Mouse (Mus musculus): Measurements from ENCODE around the gene Acvr1. TPM values are rescaled to one million over a fixed set of nuclear protein-coding genes. Genes with fewer than 3 reads are reported as not detected.
A peak's percentile ranks its signal among the peaks of the same experiment; 100 is the strongest.

The Acvr1 gene
- 5.4 and 5.5 TPM in 2 replicates for polyA plus RNA-seq (2015; fragmentation: Nextera tagmentation; extraction: Ambion mirVana)

- Histone ChIP-seq H3K4me3 (replicated peaks; ENCODE audit: low read depth, low read length) (peak within 1 kb of the TSS; percentile 90), H3K9ac (ENCODE audit: low read depth, low read length) (peak within 1 kb of the TSS; percentile 94), H3K27me3 (ENCODE audit: insufficient read depth, low read length) (no peaks in the 10 kb centered on the region), H3K4me2 (ENCODE audit: low read length) (peak within 1 kb of the TSS; percentile 64), H3K4me1 (replicated peaks; ENCODE audit: insufficient read depth, low read length) (peaks cover 18% of the 10 kb centered on the region), H3K27ac (peak within 1 kb of the TSS; percentile 96), H3K9me3 (replicated peaks; ENCODE audit: low read length) (no peaks in the 10 kb centered on the region), H3K36me3 (ENCODE audit: insufficient read depth, low read length) (no peaks in the 10 kb centered on the region)
- ATAC-seq (replicated peaks; ENCODE audit: low FRiP score, low read depth) (peak; percentile 94), DNase-seq (ENCODE audit: low spot score) (peak; percentile 97)
- under 1% methylated on average over 50 of the region's 80 CpGs for WGBS
- TF ChIP-seq CTCF (IDR thresholded peaks at IDR 0.05; ENCODE audit: low read depth), result peak; percentile 35; the same call in 1 of the 2 replicates
Measured at GRCm38 (mm10) chr2:58567066-58567810, at the start of gene Acvr1, which contains the start of gene Upp2. Gene Acvr1 (minus strand): TSS chr2:58567157. Gene Upp2 (plus strand): TSS chr2:58567298.

GRCm38 (mm10) chr2:58615766-58616165, 48.8 kb upstream of the Acvr1 start:
- no peak overlapping the region for H3K4me3 ChIP-seq (replicated peaks; ENCODE audit: low read depth, low read length)
- no peak overlapping the region for H3K9ac ChIP-seq (ENCODE audit: low read depth, low read length)
- H3K4me1 ChIP-seq (replicated peaks; ENCODE audit: insufficient read depth, low read length), result no peaks in the 10 kb centered on the region
- 92% methylated on average over 5 of the region's 5 CpGs for WGBS
- H3K27ac ChIP-seq, result no peak overlapping the region
- H3K9me3 ChIP-seq (replicated peaks; ENCODE audit: low read length), result no peaks in the 10 kb centered on the region
- TF ChIP-seq CTCF (IDR thresholded peaks at IDR 0.05; ENCODE audit: low read depth), result no peak
- H3K36me3 ChIP-seq (ENCODE audit: insufficient read depth, low read length), result no peaks in the 10 kb centered on the region
- H3K27me3 ChIP-seq (ENCODE audit: insufficient read depth, low read length), result no peaks in the 10 kb centered on the region
- ATAC-seq (replicated peaks; ENCODE audit: low FRiP score, low read depth) (no peak), DNase-seq (ENCODE audit: low spot score) (no peak)
- H3K4me2 ChIP-seq (ENCODE audit: low read length), result no peak overlapping the region

DNA sequence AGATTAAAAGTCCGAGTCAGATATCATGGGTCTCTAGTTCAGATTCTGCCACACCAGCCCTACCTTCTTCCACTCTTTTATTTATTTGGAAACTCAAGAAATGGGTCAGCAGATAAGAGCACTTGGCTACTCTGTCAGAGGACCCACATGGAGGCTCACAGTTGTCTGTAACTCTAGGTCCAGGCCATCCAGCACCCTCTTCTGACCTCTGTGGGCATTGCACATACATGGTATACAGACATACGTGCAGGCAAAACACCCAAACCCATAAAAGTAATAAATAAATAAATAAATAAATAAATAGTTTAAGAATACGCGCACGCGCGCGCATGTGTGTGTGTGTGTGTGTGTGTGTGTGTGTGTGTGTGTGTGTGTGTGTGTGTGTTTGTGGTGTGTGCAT, 47.9 kb upstream of the Acvr1 start:
- ATAC-seq (replicated peaks; ENCODE audit: low FRiP score, low read depth) (no peak), DNase-seq (ENCODE audit: low spot score) (no peak)
- WGBS, result 96% methylated on average over 8 of the region's 8 CpGs
- H3K9me3 ChIP-seq (replicated peaks; ENCODE audit: low read length), result no peaks in the 10 kb centered on the region
- no peaks in the 10 kb centered on the region for H3K27me3 ChIP-seq (ENCODE audit: insufficient read depth, low read length)
- no peaks in the 10 kb centered on the region for H3K36me3 ChIP-seq (ENCODE audit: insufficient read depth, low read length)
- no peak overlapping the region for H3K27ac ChIP-seq
- H3K4me2 ChIP-seq (ENCODE audit: low read length), result no peak overlapping the region
- TF ChIP-seq CTCF (IDR thresholded peaks at IDR 0.05; ENCODE audit: low read depth), result no peak
- no peak overlapping the region for H3K9ac ChIP-seq (ENCODE audit: low read depth, low read length)
- H3K4me1 ChIP-seq (replicated peaks; ENCODE audit: insufficient read depth, low read length), result no peaks in the 10 kb centered on the region
- no peak overlapping the region for H3K4me3 ChIP-seq (replicated peaks; ENCODE audit: low read depth, low read length)

- no peaks in the 10 kb centered on the region for H3K4me1 ChIP-seq (replicated peaks; ENCODE audit: insufficient read depth, low read length)
- no peak for ATAC-seq (replicated peaks; ENCODE audit: low FRiP score, low read depth)
- no peak for TF ChIP-seq CTCF (IDR thresholded peaks at IDR 0.05; ENCODE audit: low read depth)
- no peak overlapping the region for H3K27ac ChIP-seq
- no peak overlapping the region for H3K4me2 ChIP-seq (ENCODE audit: low read length)
- no peaks in the 10 kb centered on the region for H3K9me3 ChIP-seq (replicated peaks; ENCODE audit: low read length)
- 83% methylated on average over 3 of the region's 3 CpGs for WGBS
- H3K36me3 ChIP-seq (ENCODE audit: insufficient read depth, low read length), result no peaks in the 10 kb centered on the region
- H3K27me3 ChIP-seq (ENCODE audit: insufficient read depth, low read length), result no peaks in the 10 kb centered on the region
- no peak overlapping the region for H3K4me3 ChIP-seq (replicated peaks; ENCODE audit: low read depth, low read length)
- DNase-seq (ENCODE audit: low spot score), result no peak
- no peak overlapping the region for H3K9ac ChIP-seq (ENCODE audit: low read depth, low read length)
Measured at GRCm38 (mm10) chr2:58613720-58614119, 46.8 kb upstream of the Acvr1 start.

- H3K27me3 ChIP-seq (ENCODE audit: insufficient read depth, low read length), result no peaks in the 10 kb centered on the region
- ATAC-seq (replicated peaks; ENCODE audit: low FRiP score, low read depth) (no peak), DNase-seq (ENCODE audit: low spot score) (no peak)
- H3K4me1 ChIP-seq (replicated peaks; ENCODE audit: insufficient read depth, low read length), result no peaks in the 10 kb centered on the region
- no peak overlapping the region for H3K4me3 ChIP-seq (replicated peaks; ENCODE audit: low read depth, low read length)
- WGBS, result 90% methylated on average over 3 of the region's 3 CpGs
- H3K9ac ChIP-seq (ENCODE audit: low read depth, low read length), result no peak overlapping the region
- TF ChIP-seq CTCF (IDR thresholded peaks at IDR 0.05; ENCODE audit: low read depth), result no peak
- no peak overlapping the region for H3K4me2 ChIP-seq (ENCODE audit: low read length)
- no peaks in the 10 kb centered on the region for H3K9me3 ChIP-seq (replicated peaks; ENCODE audit: low read length)
- no peaks in the 10 kb centered on the region for H3K36me3 ChIP-seq (ENCODE audit: insufficient read depth, low read length)
- H3K27ac ChIP-seq, result no peak overlapping the region
Measured at GRCm38 (mm10) chr2:58604791-58605190, 37.8 kb upstream of the Acvr1 start.

GRCm38 (mm10) chr2:58603379-58603778, 36.4 kb upstream of the Acvr1 start:
- Histone ChIP-seq H3K9ac (ENCODE audit: low read depth, low read length) (no peak overlapping the region), H3K4me3 (replicated peaks; ENCODE audit: low read depth, low read length) (no peak overlapping the region), H3K4me2 (ENCODE audit: low read length) (no peak overlapping the region), H3K36me3 (ENCODE audit: insufficient read depth, low read length) (no peaks in the 10 kb centered on the region), H3K27ac (no peak overlapping the region), H3K27me3 (ENCODE audit: insufficient read depth, low read length) (no peaks in the 10 kb centered on the region), H3K4me1 (replicated peaks; ENCODE audit: insufficient read depth, low read length) (no peaks in the 10 kb centered on the region), H3K9me3 (replicated peaks; ENCODE audit: low read length) (no peaks in the 10 kb centered on the region)
- ATAC-seq (replicated peaks; ENCODE audit: low FRiP score, low read depth) (no peak), DNase-seq (ENCODE audit: low spot score) (no peak)
- 81% methylated on average over 3 of the region's 3 CpGs for WGBS
- TF ChIP-seq CTCF (IDR thresholded peaks at IDR 0.05; ENCODE audit: low read depth), result no peak
